Mouse (Mus musculus) right cerebral cortex, postnatal 25 days (tissue): Measurements from ENCODE around the gene Ifnab.

ENCODE experiments used
- DNase-seq: peaks from one replicate; pipeline ENCODE4 v3.0.0; 2022

The Ifnab gene

GRCm38 (mm10) chr4:88691259-88691658 is at the start of gene Ifnab:
Gene Ifnab, minus strand, starts transcription at chr4:88691359.
- no peak for DNase-seq

DNA sequence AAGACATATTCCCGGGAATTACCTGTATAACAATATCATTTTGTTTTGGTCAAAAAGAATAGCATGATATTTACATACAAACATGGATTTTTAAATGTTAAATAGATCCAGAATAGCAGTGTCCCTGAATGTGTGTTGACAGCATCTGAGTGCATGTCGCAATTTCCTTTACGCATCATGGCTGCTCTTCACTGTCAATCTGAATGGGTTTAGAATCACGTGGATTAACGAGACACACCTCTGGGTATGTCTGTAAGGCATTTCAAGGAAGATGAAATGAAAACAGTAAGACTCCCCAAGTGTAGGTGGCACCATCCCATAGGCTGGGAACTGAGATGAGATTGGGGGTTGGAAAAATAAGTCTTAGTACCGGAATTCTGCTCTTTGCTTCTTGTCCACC is 47.9 kb upstream of the Ifnab start:
- no peak for DNase-seq

DNA sequence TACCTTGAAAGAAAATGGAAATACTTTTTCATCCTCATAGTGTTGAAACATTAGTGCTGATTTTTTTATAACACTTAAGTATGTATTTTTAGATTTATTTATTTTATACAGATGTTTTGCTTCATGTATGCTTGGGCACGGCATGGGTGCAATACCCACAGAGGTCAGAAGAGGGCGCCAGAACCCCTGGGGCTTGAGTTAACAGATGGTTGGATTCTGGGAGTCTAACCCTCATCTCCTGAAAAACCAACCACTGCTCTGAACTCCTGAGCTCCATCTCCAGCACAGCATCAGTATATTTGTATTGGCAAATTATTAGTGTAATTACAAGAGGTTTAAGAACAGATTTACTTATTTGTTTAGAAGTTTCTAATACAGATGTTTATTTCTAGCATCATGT is 47.3 kb upstream of the Ifnab start:
- peak; percentile 31 for DNase-seq

DNA sequence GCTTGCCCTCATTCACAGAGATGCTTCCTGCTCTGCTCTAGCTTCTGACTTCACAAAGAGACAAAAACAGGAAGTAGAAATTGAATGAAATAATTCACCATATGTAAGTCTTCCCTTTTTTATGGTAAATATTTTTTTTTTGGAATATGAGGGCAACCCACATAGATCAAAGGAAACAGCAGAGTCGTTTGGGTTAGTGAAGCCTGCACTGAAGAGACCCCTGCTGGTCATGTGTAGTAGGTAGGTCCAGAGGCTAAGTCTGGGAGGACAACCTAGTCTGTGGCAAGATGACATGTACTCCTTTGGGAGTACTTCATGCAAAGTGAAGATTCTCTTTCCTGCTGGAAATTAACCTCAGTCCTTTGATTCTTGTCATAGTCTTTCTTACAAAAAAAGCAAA is 36.2 kb upstream of the Ifnab start:
- DNase-seq = no peak

DNA sequence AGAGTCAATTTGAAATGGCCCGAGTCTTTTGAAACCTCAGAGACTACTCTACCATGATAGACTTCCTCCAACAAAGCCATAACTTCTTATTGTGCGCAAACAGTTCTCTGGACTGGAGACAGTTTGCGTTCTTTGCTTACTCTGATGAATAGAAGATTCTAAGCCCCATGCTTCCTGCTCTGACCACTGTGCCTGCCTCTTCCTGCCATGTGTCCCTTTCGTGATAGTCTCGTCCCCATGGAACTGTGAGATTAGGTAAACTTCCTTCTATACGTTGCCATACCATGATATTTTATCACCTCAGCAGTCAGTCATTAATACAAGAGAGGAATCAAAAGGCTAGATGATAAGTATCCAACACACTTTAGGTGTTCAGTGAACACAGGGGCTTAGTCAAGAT is 35.6 kb upstream of the Ifnab start:
- no peak for DNase-seq

DNA sequence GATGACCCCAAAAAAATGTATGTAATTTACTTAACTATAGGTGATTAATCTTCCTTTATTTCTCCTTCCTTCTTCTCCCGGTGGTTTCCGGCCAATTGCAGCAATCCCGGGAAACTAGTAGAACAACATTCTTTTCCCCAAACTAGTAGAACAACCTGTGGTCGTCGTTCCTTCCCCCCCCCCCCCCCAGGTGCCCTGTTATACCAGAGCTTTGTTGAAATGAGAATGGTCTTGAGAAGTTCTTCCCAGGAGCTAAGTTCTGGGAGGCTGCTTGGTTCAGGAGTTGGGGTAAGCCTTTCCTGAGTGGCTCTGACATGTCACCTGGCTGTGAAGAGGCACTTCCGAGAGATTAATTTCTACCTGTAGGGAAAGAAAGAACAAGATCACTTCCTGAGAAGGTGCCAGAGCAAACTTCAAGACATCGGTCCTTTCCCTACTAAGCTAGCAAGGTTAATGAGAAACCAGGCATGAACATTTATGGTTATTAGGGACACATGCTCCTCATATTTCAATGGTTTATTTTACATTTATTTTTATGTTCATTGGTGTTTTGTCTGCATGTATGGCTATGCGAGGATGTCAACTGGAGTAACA is 32.4 kb upstream of the Ifnab start:
- DNase-seq = no peak

GRCm38 (mm10) chr4:88721791-88722721 is 30.9 kb upstream of the Ifnab start, which contains the start of the genes Gm26566 and Klhl9:
Gene Gm26566, plus strand, starts transcription at chr4:88721805.
Gene Klhl9, minus strand, starts transcription at chr4:88722465.
- peak; percentile 90 for DNase-seq

- DNase-seq = no peak
These were observed 27.6 kb upstream of the Ifnab start for GRCm38 (mm10) chr4:88718715-88719114.

- DNase-seq = no peak
These were observed 23.9 kb upstream of the Ifnab start for GRCm38 (mm10) chr4:88715059-88715458.

DNA sequence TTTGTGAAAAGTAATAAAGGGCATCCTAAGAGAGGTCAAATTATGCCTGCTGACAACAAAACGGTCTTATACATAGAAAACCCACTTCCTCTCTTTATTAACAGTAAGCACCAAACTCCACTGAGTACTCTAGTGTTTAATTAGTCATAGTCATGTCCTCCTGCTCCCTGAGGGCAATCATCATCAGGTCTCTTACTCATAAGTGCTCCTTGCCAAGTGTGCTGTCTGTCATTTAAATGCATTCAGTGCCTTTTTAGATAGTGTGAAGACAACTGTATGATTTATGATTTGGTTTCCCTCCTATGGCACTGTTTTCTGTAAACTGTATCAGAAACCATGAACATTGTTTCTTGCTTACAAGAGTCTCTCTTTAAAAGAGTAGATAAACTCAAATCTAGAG is 23.1 kb upstream of the Ifnab start:
- DNase-seq = no peak

GRCm38 (mm10) chr4:88707128-88707826 is 16.1 kb upstream of the Ifnab start:
- no peak for DNase-seq

GRCm38 (mm10) chr4:88705924-88706323 is 14.8 kb upstream of the Ifnab start:
- DNase-seq = no peak

DNA sequence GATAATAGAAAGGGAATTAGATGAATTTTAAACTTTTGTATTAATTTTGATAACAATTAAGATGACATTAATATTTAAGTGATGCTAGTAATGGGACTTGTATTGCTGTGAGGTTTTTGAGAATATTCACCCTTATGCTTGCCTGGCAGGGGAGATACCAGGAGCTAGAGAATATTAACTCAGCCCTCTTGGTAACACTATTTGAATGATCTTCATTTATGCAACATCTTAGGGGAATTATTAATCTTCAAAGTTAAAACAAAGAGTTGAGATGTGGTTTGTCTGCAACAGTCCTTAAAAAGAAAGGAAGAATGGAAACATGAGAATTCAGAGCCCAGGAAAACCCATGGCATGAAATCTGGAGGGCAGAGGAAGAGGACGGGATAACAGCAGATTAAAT is 8.1 kb upstream of the Ifnab start:
- no peak for DNase-seq

DNA sequence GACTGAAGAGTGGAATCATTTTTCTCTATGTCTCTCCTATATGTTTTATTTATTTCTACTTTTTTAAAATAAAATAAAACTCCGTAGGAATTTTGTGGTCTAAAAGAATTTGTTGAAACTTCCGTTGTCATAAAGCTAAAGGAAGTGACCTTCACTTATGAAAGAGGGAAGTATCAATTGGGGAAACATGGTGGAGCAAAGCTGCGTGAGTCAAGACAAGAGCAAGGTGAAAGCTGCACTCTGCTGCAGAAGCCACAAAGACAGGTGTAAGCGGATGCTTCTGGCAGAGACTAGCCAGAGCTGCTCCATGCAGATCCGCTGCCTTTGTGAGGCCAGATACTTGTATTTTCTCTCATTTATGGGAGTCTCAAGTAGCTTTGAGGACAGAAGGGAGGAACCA is 7.6 kb upstream of the Ifnab start:
- DNase-seq = no peak

DNA sequence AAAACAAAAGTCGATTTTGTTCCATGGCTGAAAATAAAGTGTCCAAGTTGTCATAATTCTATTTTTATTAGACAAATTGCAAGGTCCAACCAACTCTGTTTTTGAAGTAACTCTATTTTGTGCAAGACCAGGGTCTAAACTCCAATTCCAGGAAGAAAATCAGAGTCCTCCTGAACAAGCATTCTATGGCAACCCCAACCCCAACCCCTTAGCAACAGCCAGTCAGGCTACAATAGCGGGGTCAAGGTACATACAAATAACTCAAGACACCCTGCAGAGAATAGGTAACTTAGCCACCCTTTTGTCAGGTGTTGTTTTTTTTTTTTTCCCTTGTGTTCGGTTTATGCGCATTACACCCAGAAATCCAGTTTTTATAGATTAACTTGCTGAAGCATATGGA is 6.6 kb upstream of the Ifnab start:
- no peak for DNase-seq

DNA sequence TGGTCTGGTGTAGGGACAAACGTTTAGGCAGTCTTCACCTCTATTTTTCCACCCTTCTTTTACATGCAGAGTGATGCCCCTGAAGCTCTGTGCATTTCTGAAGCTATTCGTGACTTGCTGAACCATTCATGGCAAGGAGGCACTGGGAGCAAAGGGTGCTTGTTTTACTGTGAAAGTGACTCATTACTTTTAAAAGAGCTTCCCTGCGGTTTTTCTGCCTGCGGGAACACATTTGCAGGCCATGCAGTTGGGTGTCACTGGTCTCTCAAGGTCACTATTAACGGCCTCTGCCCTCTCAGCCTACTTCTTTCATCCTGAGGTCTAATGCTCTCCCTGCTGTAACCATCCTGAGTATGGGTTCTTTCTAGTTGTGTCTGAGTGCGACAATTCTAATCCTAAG is 5.9 kb upstream of the Ifnab start:
- DNase-seq = no peak

GRCm38 (mm10) chr4:88696237-88696884 is 5.2 kb upstream of the Ifnab start:
- peak; percentile 63 for DNase-seq

- DNase-seq = no peak
These were observed 2.2 kb upstream of the Ifnab start for GRCm38 (mm10) chr4:88693392-88693791.

DNA sequence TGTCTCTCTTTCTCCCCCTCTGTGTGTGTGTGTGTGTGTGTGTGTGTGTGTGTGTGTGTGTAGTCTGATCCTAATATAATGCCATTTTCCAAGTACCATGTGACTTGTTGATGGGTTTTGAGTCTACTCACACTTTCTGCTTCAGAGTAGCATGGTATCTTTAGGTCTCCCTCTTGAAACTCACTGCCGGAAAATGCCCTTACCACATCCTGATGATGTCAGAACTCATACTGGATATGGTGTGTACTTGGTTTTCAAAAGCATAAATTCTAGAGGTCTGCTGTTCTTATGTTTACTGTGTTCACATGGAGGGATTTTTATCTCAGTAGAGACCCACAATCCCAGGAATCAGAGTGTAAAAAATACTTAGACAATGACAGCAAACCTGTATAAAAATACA is 1.4 kb upstream of the Ifnab start:
- DNase-seq = no peak

DNA sequence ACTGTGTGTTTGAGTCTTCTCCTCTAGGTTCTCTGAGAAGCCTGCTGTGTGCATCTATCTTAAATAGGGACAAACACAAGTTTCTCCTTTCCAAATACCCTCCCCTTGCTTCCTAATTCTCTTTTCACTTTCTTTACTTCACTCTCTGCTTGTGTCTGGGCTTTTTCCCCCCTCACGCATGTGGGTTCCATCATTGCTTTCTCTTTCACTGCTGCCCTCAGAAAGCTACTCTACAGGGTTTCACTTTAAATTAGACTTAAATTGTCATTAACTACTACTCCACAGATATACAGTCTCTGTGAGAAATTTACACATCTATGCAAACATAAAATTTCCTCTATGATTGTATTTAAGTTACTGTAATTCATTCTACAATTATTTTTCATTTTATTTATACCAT is 7.3 kb downstream of the Ifnab start, which contains the start of gene Ifna2:
Gene Ifna2, minus strand, starts transcription at position 101 of the 400 bp plus-strand sequence.
- DNase-seq = no peak

- DNase-seq = no peak
These were observed 9.8 kb downstream of the Ifnab start for GRCm38 (mm10) chr4:88681353-88681752.

DNA sequence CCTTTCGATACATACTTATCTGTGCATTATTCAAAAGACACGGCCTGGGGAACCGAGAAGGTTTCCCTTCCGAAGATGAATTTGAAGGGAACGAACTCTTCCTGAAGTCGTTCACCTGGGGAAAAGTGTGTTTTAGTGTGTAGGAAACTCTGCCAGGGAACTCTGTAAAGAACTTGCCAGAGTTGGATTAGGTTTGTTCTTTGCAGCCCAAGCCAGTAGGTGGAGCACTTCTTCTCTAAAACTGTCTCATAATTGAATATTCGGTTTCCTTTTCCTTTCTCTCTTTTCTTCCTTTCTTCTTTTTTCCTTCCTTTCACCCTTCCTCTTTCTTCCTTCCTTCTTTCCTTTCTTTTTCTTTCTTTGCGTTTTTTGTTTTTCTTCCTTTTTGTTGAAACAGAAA is 10.8 kb downstream of the Ifnab start:
- DNase-seq = no peak

DNA sequence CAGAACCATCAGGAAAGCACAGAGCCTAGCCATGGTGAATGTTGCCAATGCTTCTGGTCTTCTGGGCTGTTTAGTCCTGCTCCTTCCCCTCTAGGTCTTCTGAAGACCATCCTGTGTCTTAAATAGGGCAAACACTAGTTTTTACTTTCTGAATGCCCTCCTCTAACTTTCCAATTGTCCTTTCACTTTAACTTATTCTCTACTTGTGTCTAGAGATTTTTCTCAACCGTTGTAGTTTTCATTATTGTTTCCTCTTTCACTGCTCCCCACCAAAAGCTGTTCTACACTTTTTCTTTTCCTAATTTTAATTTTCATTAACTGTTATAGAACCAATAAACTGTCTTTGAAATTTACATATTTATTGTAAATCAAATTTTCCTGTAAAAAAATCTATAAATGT is 14.3 kb downstream of the Ifnab start, which contains the start of gene Ifna16:
Gene Ifna16, minus strand, starts transcription at position 101 of the 400 bp plus-strand sequence.
- no peak for DNase-seq
